Mouse (Mus musculus): ENCODE data around the gene Gm9573. TPM values are rescaled to one million over a fixed set of nuclear protein-coding genes. Genes with fewer than 3 reads are reported as not detected.

The Gm9573 gene
- polyA plus RNA-seq, 1 experiment, result 0.23 TPM

- peak; percentile 61 for DNase-seq
- no peak overlapping the region for H3K4me3 ChIP-seq (ENCODE audit: control insufficient read depth, insufficient read depth, low read length)
- H3K4me1 ChIP-seq (replicated peaks; ENCODE audit: control insufficient read depth, insufficient read depth, low read length), result peaks cover 8% of the 10 kb centered on the region
- H3K27ac ChIP-seq (ENCODE audit: control insufficient read depth, insufficient read depth, low read length), result no peak overlapping the region
- 15% methylated on average over 14 of the region's 14 CpGs for WGBS
- H3K36me3 ChIP-seq (ENCODE audit: control insufficient read depth, insufficient read depth, low read length), result no peaks in the 10 kb centered on the region
- TF ChIP-seq POLR2A (IDR thresholded peaks at IDR 0.05; ENCODE audit: control insufficient read depth, extremely low read depth, insufficient read depth, low read length, poor library complexity) (no peak), CTCF (IDR thresholded peaks at IDR 0.05; ENCODE audit: borderline replicate concordance, control insufficient read depth, extremely low read depth, insufficient read depth, low read length, poor library complexity) (no peak)
- H3K27me3 ChIP-seq (ENCODE audit: control insufficient read depth, insufficient read depth, low read length), result no peaks in the 10 kb centered on the region; the same call in 1 of the 2 replicates
These were observed 12.2 kb upstream of the Gm9573 start for GRCm38 (mm10) chr17:35638475-35639190.

GRCm38 (mm10) chr17:35636363-35636762 is 9.9 kb upstream of the Gm9573 start:
- no peak overlapping the region for H3K27ac ChIP-seq (ENCODE audit: control insufficient read depth, insufficient read depth, low read length)
- TF ChIP-seq POLR2A (IDR thresholded peaks at IDR 0.05; ENCODE audit: control insufficient read depth, extremely low read depth, insufficient read depth, low read length, poor library complexity), result no peak
- TF ChIP-seq CTCF (IDR thresholded peaks at IDR 0.05; ENCODE audit: borderline replicate concordance, control insufficient read depth, extremely low read depth, insufficient read depth, low read length, poor library complexity), result no peak
- H3K27me3 ChIP-seq (ENCODE audit: control insufficient read depth, insufficient read depth, low read length), result no peaks in the 10 kb centered on the region; the same call in 1 of the 2 replicates
- peaks cover 8% of the 10 kb centered on the region for H3K4me1 ChIP-seq (replicated peaks; ENCODE audit: control insufficient read depth, insufficient read depth, low read length)
- DNase-seq, result peak; percentile 26
- H3K4me3 ChIP-seq (ENCODE audit: control insufficient read depth, insufficient read depth, low read length), result no peak overlapping the region
- 40% methylated on average over 5 of the region's 5 CpGs for WGBS
- H3K36me3 ChIP-seq (ENCODE audit: control insufficient read depth, insufficient read depth, low read length), result no peaks in the 10 kb centered on the region

GRCm38 (mm10) chr17:35635699-35636111 is 9.3 kb upstream of the Gm9573 start:
- peak overlapping the region; percentile 22; the same call in 1 of the 2 replicates for H3K4me3 ChIP-seq (ENCODE audit: control insufficient read depth, insufficient read depth, low read length)
- no peaks in the 10 kb centered on the region for H3K36me3 ChIP-seq (ENCODE audit: control insufficient read depth, insufficient read depth, low read length)
- no peaks in the 10 kb centered on the region; the same call in 1 of the 2 replicates for H3K27me3 ChIP-seq (ENCODE audit: control insufficient read depth, insufficient read depth, low read length)
- WGBS, result 2% methylated on average over 15 of the region's 15 CpGs
- no peak overlapping the region for H3K27ac ChIP-seq (ENCODE audit: control insufficient read depth, insufficient read depth, low read length)
- peaks cover 7% of the 10 kb centered on the region for H3K4me1 ChIP-seq (replicated peaks; ENCODE audit: control insufficient read depth, insufficient read depth, low read length)
- DNase-seq, result peak; percentile 66
- TF ChIP-seq CTCF (IDR thresholded peaks at IDR 0.05; ENCODE audit: borderline replicate concordance, control insufficient read depth, extremely low read depth, insufficient read depth, low read length, poor library complexity), result no peak
- no peak for TF ChIP-seq POLR2A (IDR thresholded peaks at IDR 0.05; ENCODE audit: control insufficient read depth, extremely low read depth, insufficient read depth, low read length, poor library complexity)

GRCm38 (mm10) chr17:35635202-35635601 is 8.8 kb upstream of the Gm9573 start:
- Histone ChIP-seq H3K4me1 (replicated peaks; ENCODE audit: control insufficient read depth, insufficient read depth, low read length) (peaks cover 6% of the 10 kb centered on the region), H3K36me3 (ENCODE audit: control insufficient read depth, insufficient read depth, low read length) (no peaks in the 10 kb centered on the region), H3K27me3 (ENCODE audit: control insufficient read depth, insufficient read depth, low read length) (no peaks in the 10 kb centered on the region; the same call in 1 of the 2 replicates), H3K4me3 (ENCODE audit: control insufficient read depth, insufficient read depth, low read length) (no peak overlapping the region), H3K27ac (ENCODE audit: control insufficient read depth, insufficient read depth, low read length) (no peak overlapping the region)
- no peak for TF ChIP-seq CTCF (IDR thresholded peaks at IDR 0.05; ENCODE audit: borderline replicate concordance, control insufficient read depth, extremely low read depth, insufficient read depth, low read length, poor library complexity)
- no peak for TF ChIP-seq POLR2A (IDR thresholded peaks at IDR 0.05; ENCODE audit: control insufficient read depth, extremely low read depth, insufficient read depth, low read length, poor library complexity)
- WGBS, result 85% methylated on average over 3 of the region's 3 CpGs
- DNase-seq, result no peak

- no peak for DNase-seq
- Histone ChIP-seq H3K4me3 (ENCODE audit: control insufficient read depth, insufficient read depth, low read length) (no peak overlapping the region), H3K27me3 (ENCODE audit: control insufficient read depth, insufficient read depth, low read length) (no peaks in the 10 kb centered on the region; the same call in 1 of the 2 replicates)
These were observed 7.6 kb upstream of the Gm9573 start for GRCm38 (mm10) chr17:35633992-35634391.

GRCm38 (mm10) chr17:35617127-35617526 is 9.3 kb downstream of the Gm9573 start:
- no peaks in the 10 kb centered on the region for H3K4me1 ChIP-seq (replicated peaks; ENCODE audit: control insufficient read depth, insufficient read depth, low read length)
- DNase-seq, result no peak
- H3K27ac ChIP-seq (ENCODE audit: control insufficient read depth, insufficient read depth, low read length), result no peak overlapping the region
- H3K36me3 ChIP-seq (ENCODE audit: control insufficient read depth, insufficient read depth, low read length), result no peaks in the 10 kb centered on the region
- 65% methylated on average over 4 of the region's 4 CpGs for WGBS
- H3K27me3 ChIP-seq (ENCODE audit: control insufficient read depth, insufficient read depth, low read length), result no peaks in the 10 kb centered on the region
- TF ChIP-seq CTCF (IDR thresholded peaks at IDR 0.05; ENCODE audit: borderline replicate concordance, control insufficient read depth, extremely low read depth, insufficient read depth, low read length, poor library complexity) (no peak), POLR2A (IDR thresholded peaks at IDR 0.05; ENCODE audit: control insufficient read depth, extremely low read depth, insufficient read depth, low read length, poor library complexity) (no peak)
- H3K4me3 ChIP-seq (ENCODE audit: control insufficient read depth, insufficient read depth, low read length), result no peak overlapping the region

More at GRCm38 (mm10) chr17:35633992-35634391, 7.6 kb upstream of the Gm9573 start:
- TF ChIP-seq CTCF (IDR thresholded peaks at IDR 0.05; ENCODE audit: borderline replicate concordance, control insufficient read depth, extremely low read depth, insufficient read depth, low read length, poor library complexity) (0 out of 2 replicates have a peak, but pooled peaks have one; percentile 19), POLR2A (IDR thresholded peaks at IDR 0.05; ENCODE audit: control insufficient read depth, extremely low read depth, insufficient read depth, low read length, poor library complexity) (no peak)
- Histone ChIP-seq H3K4me1 (replicated peaks; ENCODE audit: control insufficient read depth, insufficient read depth, low read length) (peaks cover 6% of the 10 kb centered on the region; the same call in 1 of the 2 replicates), H3K27ac (ENCODE audit: control insufficient read depth, insufficient read depth, low read length) (no peak overlapping the region), H3K36me3 (ENCODE audit: control insufficient read depth, insufficient read depth, low read length) (no peaks in the 10 kb centered on the region)
- 32% methylated on average over 1 of the region's 1 CpGs for WGBS
